In genomic region chr17:6779632-6780031, GRCm38 (mm10) we compare ENCODE assay signal across 8 mouse cellular contexts. TPM values are rescaled to one million over a fixed set of nuclear protein-coding genes. Genes with fewer than 3 reads are reported as not detected.
A peak's percentile ranks its signal among the peaks of the same experiment; 100 is the strongest.
DNase-seq lines count a peak whose midpoint lies in the region; ATAC-seq and TF ChIP-seq lines count a peak whose summit lies in the region.

No protein-coding gene starts in this region.

- no peak for TF ChIP-seq POLR2A in thymus, adult 2 months (IDR thresholded peaks at IDR 0.05; ENCODE audit: control insufficient read depth, extremely low read depth, insufficient read depth, low read length, poor library complexity)

- H3K4me2 ChIP-seq in embryonic facial prominence, embryonic 13.5 days: peak overlapping the region; percentile 89
- peak overlapping the region; percentile 79; the same call in 1 of the 2 replicates for H3K4me2 ChIP-seq in limb, embryonic 11.5 days (ENCODE audit: low read depth, severe bottlenecking)
- peak overlapping the region; percentile 84 for H3K4me2 ChIP-seq in stomach, embryonic 15.5 days

- no peaks in the 10 kb centered on the region for H3K27me3 ChIP-seq in thymus, adult 2 months (ENCODE audit: control insufficient read depth, insufficient read depth, low read length)
- peaks cover 37% of the 10 kb centered on the region for H3K27me3 ChIP-seq in embryonic facial prominence, embryonic 13.5 days
- 0 out of 2 replicates have a peak, but pooled peaks cover 4% of the 10 kb centered on the region for H3K27me3 ChIP-seq in limb, embryonic 11.5 days (ENCODE audit: control insufficient read depth, insufficient read depth, low read length)
- H3K27me3 ChIP-seq in stomach, embryonic 15.5 days (replicated peaks): no peaks in the 10 kb centered on the region

- DNase-seq in thymus, adult 2 months: peak; percentile 24
- no peak for DNase-seq in thymus, postnatal 10 days (ENCODE audit: low spot score in 2 of 2)
- no peak for DNase-seq in limb, embryonic 11.5 days (ENCODE audit: low spot score)
- no peak for DNase-seq in natural killer cell, adult 2 months (ENCODE audit: low spot score in 2 of 2)
- no peak for DNase-seq in gastrocnemius, postnatal 36 days
- no peak for DNase-seq in MN1 (ENCODE audit: low spot score)

- H3K4me1 ChIP-seq in thymus, adult 2 months (replicated peaks; ENCODE audit: control insufficient read depth, insufficient read depth, low read length): peaks cover 44% of the 10 kb centered on the region
- peaks cover 29% of the 10 kb centered on the region for H3K4me1 ChIP-seq in embryonic facial prominence, embryonic 13.5 days
- H3K4me1 ChIP-seq in limb, embryonic 11.5 days (ENCODE audit: control insufficient read depth, insufficient read depth, low read length): peaks cover 9% of the 10 kb centered on the region; the same call in 1 of the 2 replicates
- H3K4me1 ChIP-seq in stomach, embryonic 15.5 days: peaks cover 28% of the 10 kb centered on the region

- H3K4me3 ChIP-seq in thymus, adult 2 months (ENCODE audit: control insufficient read depth, insufficient read depth, low read length): peak overlapping the region; percentile 72
- peak overlapping the region; percentile 66 for H3K4me3 ChIP-seq in embryonic facial prominence, embryonic 13.5 days
- no peak overlapping the region for H3K4me3 ChIP-seq in limb, embryonic 11.5 days (ENCODE audit: low read depth, low read length)
- H3K4me3 ChIP-seq in stomach, embryonic 15.5 days (replicated peaks): peak overlapping the region; percentile 88

- H3K9ac ChIP-seq in embryonic facial prominence, embryonic 13.5 days: 0 out of 2 replicates have a peak overlapping the region, but pooled peaks have one; percentile 21
- H3K9ac ChIP-seq in limb, embryonic 11.5 days (ENCODE audit: low read length): no peak overlapping the region
- no peak overlapping the region for H3K9ac ChIP-seq in stomach, embryonic 15.5 days

- intact Hi-C loops in gastrocnemius, postnatal 36 days (cut with DNase I): loop anchor here (10.0 kb wide), 1 partner anchor 115 kb away; no protein-coding TSS in a partner anchor

- 13% methylated on average over 7 of the region's 7 CpGs for WGBS in thymus, adult 2 months
- WGBS in embryonic facial prominence, embryonic 13.5 days: 19% methylated on average over 7 of the region's 7 CpGs
- WGBS in limb, embryonic 11.5 days: 18% methylated on average over 7 of the region's 7 CpGs
- WGBS in stomach, embryonic 15.5 days: 20% methylated on average over 7 of the region's 7 CpGs

- no peaks in the 10 kb centered on the region for H3K9me3 ChIP-seq in embryonic facial prominence, embryonic 13.5 days
- H3K9me3 ChIP-seq in limb, embryonic 11.5 days (ENCODE audit: control insufficient read depth, low read length): no peaks in the 10 kb centered on the region
- no peaks in the 10 kb centered on the region for H3K9me3 ChIP-seq in stomach, embryonic 15.5 days

- H3K27ac ChIP-seq in thymus, adult 2 months (ENCODE audit: control insufficient read depth, insufficient read depth, low read length): peak overlapping the region; percentile 34; the same call in 1 of the 2 replicates
- peak overlapping the region; percentile 62; the same call in 1 of the 2 replicates for H3K27ac ChIP-seq in embryonic facial prominence, embryonic 13.5 days
- H3K27ac ChIP-seq in limb, embryonic 11.5 days (replicated peaks; ENCODE audit: low read depth, low read length): no peak overlapping the region
- H3K27ac ChIP-seq in stomach, embryonic 15.5 days: peak overlapping the region; percentile 78

- TF ChIP-seq CTCF in thymus, adult 2 months (IDR thresholded peaks at IDR 0.05; ENCODE audit: borderline replicate concordance, control insufficient read depth, extremely low read depth, insufficient read depth, low read length, poor library complexity): no peak

- ATAC-seq in embryonic facial prominence, embryonic 13.5 days (ENCODE audit: insufficient number of reproducible peaks, insufficient read depth, low FRiP score, low TSS enrichment, low read depth): 0 out of 2 replicates have a peak, but pooled peaks have one; percentile 18
- no peak for ATAC-seq in limb, embryonic 11.5 days (ENCODE audit: insufficient number of reproducible peaks, low FRiP score, low TSS enrichment, low read depth)
- no peak for ATAC-seq in stomach, embryonic 15.5 days (ENCODE audit: insufficient read depth, low FRiP score, low read depth)

- H3K36me3 ChIP-seq in thymus, adult 2 months (ENCODE audit: control insufficient read depth, insufficient read depth, low read length): peaks cover 9% of the 10 kb centered on the region; the same call in 1 of the 2 replicates
- no peaks in the 10 kb centered on the region for H3K36me3 ChIP-seq in embryonic facial prominence, embryonic 13.5 days
- H3K36me3 ChIP-seq in limb, embryonic 11.5 days (ENCODE audit: control insufficient read depth, insufficient read depth, low read length): no peaks in the 10 kb centered on the region
- H3K36me3 ChIP-seq in stomach, embryonic 15.5 days: no peaks in the 10 kb centered on the region

RNA-seq across cellular contexts. Expression of gene Ezr, which starts 3.0 kb away (rescaled TPM):
- 149 and 189 TPM in 2 replicates for polyA plus RNA-seq in thymus, adult 2 months (2012; rRNA removed)
- polyA plus RNA-seq in embryonic facial prominence, embryonic 13.5 days (2015; fragmentation: Nextera tagmentation; extraction: Ambion mirVana): 51.5 and 60.4 TPM in 2 replicates
- 25.6 and 26.9 TPM in 2 replicates for polyA plus RNA-seq in limb, embryonic 11.5 days (2014; fragmentation: Nextera tagmentation; extraction: Ambion mirVana)
- 223 and 228 TPM in 2 replicates for polyA plus RNA-seq in stomach, embryonic 15.5 days (2015; fragmentation: Nextera tagmentation; extraction: Ambion mirVana)
- 1 to 10 TPM; 2.1 to 2.5 TPM for total RNA-seq in gastrocnemius, postnatal 36 days (2021)
